Mouse (Mus musculus): ENCODE data around the gene Zfp791.

DNA sequence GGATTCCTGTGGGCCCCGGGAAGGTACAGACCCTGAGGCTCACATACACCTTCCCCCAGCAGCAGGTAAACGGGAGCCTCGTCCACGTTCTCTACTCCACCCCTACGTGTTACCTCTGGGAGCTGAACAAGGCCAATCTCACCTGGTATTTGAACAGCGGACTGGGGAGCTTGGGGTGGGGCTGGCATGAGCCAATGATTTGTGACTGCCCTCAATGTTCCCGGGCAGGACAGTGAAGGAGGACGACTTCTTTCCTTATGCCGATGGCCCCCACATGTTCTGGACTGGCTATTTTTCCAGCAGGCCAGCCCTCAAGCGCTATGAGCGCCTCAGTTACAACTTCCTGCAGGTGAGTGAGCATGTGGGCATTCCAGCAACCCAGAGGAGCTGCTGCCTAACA lies 32.0 kb downstream of the Zfp791 start:
- no peak for TF ChIP-seq CHD2 (IDR thresholded peaks at IDR 0.05; ENCODE audit: low read depth, low read length)
- no peak for TF ChIP-seq MAFK (IDR thresholded peaks at IDR 0.05; ENCODE audit: insufficient read depth, low read depth, low read length)
